In the genomic region with DNA sequence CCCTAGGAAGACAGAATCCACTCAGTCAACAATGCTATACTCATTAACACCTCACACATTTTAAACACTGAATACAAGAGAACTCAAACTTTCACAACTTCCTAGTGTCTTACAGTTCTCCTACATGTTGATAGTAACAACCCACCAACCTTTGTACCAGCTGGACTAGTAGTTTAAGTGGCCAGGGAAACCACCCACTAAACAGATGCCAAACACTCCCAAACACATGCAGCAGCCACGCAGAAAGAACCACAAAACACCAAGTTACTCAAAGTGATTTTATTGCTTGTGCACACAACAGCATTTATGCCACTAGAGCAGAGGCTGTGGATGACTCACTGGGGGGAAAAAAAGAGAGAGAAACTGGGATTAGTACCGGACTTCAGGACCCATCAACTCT, we compare ENCODE assay signal across 31 mouse cellular contexts. TPM values are rescaled to one million over a fixed set of nuclear protein-coding genes. Genes with fewer than 3 reads are reported as not detected.
A peak's percentile ranks its signal among the peaks of the same experiment; 100 is the strongest.
DNase-seq lines count a peak whose midpoint lies in the region; ATAC-seq and TF ChIP-seq lines count a peak whose summit lies in the region.
"Had no signal": no experiment of that assay in that cellular context is flagged by ENCODE, and none has a peak within 500 bp of the region (broad histone marks: within the 10 kb centered on the region; RNA-seq: fewer than 3 reads in every experiment).

No protein-coding gene starts in this region.

- peak; percentile 51 for DNase-seq in layer of hippocampus, adult 9-11 months
- no peak for DNase-seq in layer of hippocampus, adult 2 months (ENCODE audit: low spot score in 2 of 2)
- DNase-seq in right cerebral cortex, adult 2 months (ENCODE audit: low spot score in 2 of 2): peak; percentile 41 to 47
- DNase-seq in right cerebral cortex, postnatal 14 days: no peak
- peak; percentile 9 for DNase-seq in R1 (ENCODE audit: low read depth, low spot score)
- DNase-seq in stomach, postnatal 0 days (ENCODE audit: low spot score): peak; percentile 9
- no peak for DNase-seq in retina, embryonic 14.5 days (ENCODE audit: low spot score)
- no peak for DNase-seq in thymus, postnatal 14 days
- DNase-seq: adrenal gland, adult 2 months; B cell, adult 2 months; cerebellum, adult 11-12 months; cerebellum, postnatal 10 days; gastrocnemius, postnatal 25 days; heart, adult 18-20 months; heart, postnatal 10 days; kidney, adult 9 months; kidney, postnatal 14 days; liver, embryonic 13.5 days had no signal

- ATAC-seq in stomach, postnatal 0 days (ENCODE audit: low FRiP score, low TSS enrichment): no peak
- ATAC-seq: forebrain, embryonic 16.5 days; hindbrain, postnatal 0 days; intestine, embryonic 16.5 days; midbrain, embryonic 16.5 days had no signal

- H3K27ac ChIP-seq in layer of hippocampus, adult 2 months: no peak overlapping the region
- no peak overlapping the region for H3K27ac ChIP-seq in stomach, postnatal 0 days (replicated peaks)
- H3K27ac ChIP-seq: forebrain, embryonic 10.5 days; hindbrain, embryonic 10.5 days; hindbrain, postnatal 0 days; left cerebral cortex, adult 2 months; liver, embryonic 13.5 days; lung, embryonic 15.5 days; macrophage; midbrain, embryonic 10.5 days had no signal

- TF ChIP-seq EP300 in stomach, postnatal 0 days (optimal IDR thresholded peaks at IDR 0.05): no peak

- no peak overlapping the region for H3K4me2 ChIP-seq in stomach, postnatal 0 days (replicated peaks; ENCODE audit: low read depth)
- H3K4me2 ChIP-seq: heart, embryonic 12.5 days; lung, embryonic 15.5 days had no signal

- no peak overlapping the region for H3K9ac ChIP-seq in stomach, postnatal 0 days (ENCODE audit: low read length)
- H3K9ac ChIP-seq: heart, embryonic 12.5 days; lung, embryonic 15.5 days had no signal

- WGBS in stomach, postnatal 0 days: 85% methylated on average over 2 of the region's 2 CpGs

- H3K4me1 ChIP-seq in stomach, postnatal 0 days (replicated peaks; ENCODE audit: control insufficient read depth, insufficient read depth): no peaks in the 10 kb centered on the region

- no peaks in the 10 kb centered on the region for H3K27me3 ChIP-seq in stomach, postnatal 0 days (ENCODE audit: control insufficient read depth, insufficient read depth, low read length)
- H3K27me3 ChIP-seq: CH12.LX; heart, embryonic 12.5 days; liver, embryonic 13.5 days; lung, embryonic 15.5 days had no signal

- H3K9me3 ChIP-seq in stomach, postnatal 0 days (ENCODE audit: control insufficient read depth, low read length): no peaks in the 10 kb centered on the region
- H3K9me3 ChIP-seq: forebrain, embryonic 10.5 days; heart, embryonic 12.5 days; hindbrain, embryonic 10.5 days; liver, embryonic 13.5 days; lung, embryonic 15.5 days; midbrain, embryonic 10.5 days had no signal

- H3K4me3 ChIP-seq in layer of hippocampus, adult 2 months: no peak overlapping the region
- H3K4me3 ChIP-seq in stomach, postnatal 0 days (ENCODE audit: low read depth, low read length): no peak overlapping the region
- H3K4me3 ChIP-seq: heart, embryonic 12.5 days; hindbrain, embryonic 10.5 days; left cerebral cortex, adult 2 months; lung, embryonic 15.5 days; midbrain, embryonic 10.5 days; myocyte had no signal

- no peak for TF ChIP-seq CTCF in layer of hippocampus, adult 2 months (conservative IDR thresholded peaks at IDR 0.05)
- no peak for TF ChIP-seq CTCF in stomach, postnatal 0 days (IDR thresholded peaks at IDR 0.05; ENCODE audit: low read depth)

- H3K36me3 ChIP-seq in stomach, postnatal 0 days (ENCODE audit: control insufficient read depth, insufficient read depth, low read length): peaks cover 2% of the 10 kb centered on the region

RNA-seq across cellular contexts. Expression of a gene that starts 2.7 kb away (rescaled TPM):
- 100 to 1,000 TPM; 242 to 244 TPM for total RNA-seq in layer of hippocampus, adult 2 months (2021)
- polyA plus RNA-seq in stomach, postnatal 0 days (2015; fragmentation: Nextera tagmentation; extraction: Ambion mirVana): 609 and 626 TPM in 2 replicates

RNA-seq across cellular contexts. Expression of a gene that starts 23.1 kb away (rescaled TPM):
- total RNA-seq in layer of hippocampus, adult 2 months (2021): 10 to 100 TPM; 17.2 to 19.1 TPM
- polyA plus RNA-seq in stomach, postnatal 0 days (2015; fragmentation: Nextera tagmentation; extraction: Ambion mirVana): 10.1 and 11.7 TPM in 2 replicates

Comparison
In these comparisons a context has a peak if more than half of its experiments do, and no peak if none do; other contexts are left out.
1. DNase-seq: peak in layer of hippocampus, adult 9-11 months (single experiment), right cerebral cortex, adult 2 months (2 of 2), R1 (single experiment) and stomach, postnatal 0 days (single experiment); none in layer of hippocampus, adult 2 months (0 of 2), right cerebral cortex, postnatal 14 days (single experiment), retina, embryonic 14.5 days (single experiment) and thymus, postnatal 14 days (single experiment).